Mouse (Mus musculus) embryonic facial prominence, embryonic 11.5 days (tissue): ENCODE results near the gene Wwox. TPM values are rescaled to one million over a fixed set of nuclear protein-coding genes. Genes with fewer than 3 reads are reported as not detected.

Experiments
- ATAC-seq: fragments of 200-750 bp; cut with Nextera tagmentation; replicated peaks from 2 replicates; pipeline ENCODE4 v1.8.0; 2017; ENCODE audit warnings: low read depth; ENCODE audit not compliant: insufficient number of reproducible peaks, low FRiP score, low TSS enrichment
- DNase-seq: peaks from one replicate; pipeline ENCODE4 v3.0.0-alpha.2; 2015; ENCODE audit warnings: low spot score
- H3K27ac ChIP-seq: fragments of 300-500 bp; sonication (generic); replicated peaks from 2 replicates; pipeline ENCODE4 v1.5.1; 2014; ENCODE audit warnings: mild to moderate bottlenecking, low read depth, low read length, control low read depth
- H3K27me3 ChIP-seq: fragments of 300-500 bp; sonication (generic); 2 replicates; pipeline ENCODE4 v1.6.1; 2014; ENCODE audit warnings: mild to moderate bottlenecking, low read length, moderate library complexity, mixed read lengths; ENCODE audit not compliant: control insufficient read depth, insufficient read depth
- H3K36me3 ChIP-seq: fragments of 300-500 bp; sonication (generic); replicated peaks from 2 replicates; pipeline ENCODE4 v1.6.1; 2014; ENCODE audit warnings: low read depth, mild to moderate bottlenecking, low read length, moderate library complexity, mixed read lengths; ENCODE audit not compliant: control insufficient read depth, insufficient read depth
- H3K4me1 ChIP-seq: fragments of 300-500 bp; sonication (generic); 2 replicates; pipeline ENCODE4 v1.6.1; 2014; ENCODE audit warnings: low read length, mixed read lengths; ENCODE audit not compliant: control insufficient read depth, insufficient read depth
- H3K4me2 ChIP-seq: fragments of 300-500 bp; sonication (generic); 2 replicates; pipeline ENCODE4 v1.6.1; 2014; ENCODE audit warnings: low read depth, mild to moderate bottlenecking, control low read depth, low read length, moderate library complexity
- H3K4me3 ChIP-seq: fragments of 300-500 bp; sonication (generic); 2 replicates; pipeline ENCODE4 v1.5.1; 2014; ENCODE audit warnings: low read depth, low read length, control low read depth
- H3K9ac ChIP-seq: fragments of 300-500 bp; sonication (generic); replicated peaks from 2 replicates; pipeline ENCODE4 v1.6.1; 2014; ENCODE audit warnings: mild to moderate bottlenecking, control low read depth, low read length
- H3K9me3 ChIP-seq: fragments of 300-500 bp; sonication (generic); replicated peaks from 2 replicates; pipeline ENCODE4 v1.6.1; 2016; ENCODE audit warnings: mild to moderate bottlenecking, low read length, inconsistent platforms, mixed read lengths; ENCODE audit not compliant: control insufficient read depth
- WGBS: fragments of 180-500 bp; shearing (Covaris S2); extraction: QIAGEN DNeasy Blood & Tissue Kit; methylation state at CpG from one replicate; pipeline ENCODE4 v1.1.7; 2014; 5-methylcytosine and 5-hydroxymethylcytosine counted together
- polyA plus RNA-seq: library from polyadenylated mRNA; unstranded; fragments of >200 nt; fragmentation: Nextera tagmentation; extraction: Ambion mirVana; gene quantifications from 2 replicates; pipeline ENCODE4 v1.2.1, GENCODE M21; 2014

Wwox gene
- polyA plus RNA-seq, 1 experiment from 2014 or later: 7.2 TPM

GRCm38 (mm10) chr8:115090202-115090601 is 650.7 kb downstream of the Wwox start:
- DNase-seq: no peak
- Histone ChIP-seq H3K36me3 (no peaks in the 10 kb centered on the region), H3K4me3 (no peak overlapping the region), H3K27me3 (no peaks in the 10 kb centered on the region), H3K4me2 (no peak overlapping the region), H3K27ac (no peak overlapping the region), H3K9me3 (no peaks in the 10 kb centered on the region), H3K4me1 (no peaks in the 10 kb centered on the region), H3K9ac (no peak overlapping the region)
- WGBS: 88% methylated on average over 5 of the region's 5 CpGs
- ATAC-seq: no peak

- WGBS: 80% methylated on average over 4 of the region's 4 CpGs
- DNase-seq: peak; percentile 55
Observed at GRCm38 (mm10) chr8:115095548-115095947, 656.1 kb downstream of the Wwox start.

GRCm38 (mm10) chr8:115097988-115098562 is 658.6 kb downstream of the Wwox start:
- H3K27ac ChIP-seq: no peak overlapping the region
- H3K4me2 ChIP-seq: no peak overlapping the region
- DNase-seq (no peak), ATAC-seq (no peak)
- H3K4me1 ChIP-seq: no peaks in the 10 kb centered on the region
- H3K9ac ChIP-seq: no peak overlapping the region
- H3K27me3 ChIP-seq: no peaks in the 10 kb centered on the region
- H3K36me3 ChIP-seq: no peaks in the 10 kb centered on the region
- no peak overlapping the region for H3K4me3 ChIP-seq
- no peaks in the 10 kb centered on the region for H3K9me3 ChIP-seq
- 81% methylated on average over 9 of the region's 9 CpGs for WGBS

More at GRCm38 (mm10) chr8:115095548-115095947, 656.1 kb downstream of the Wwox start:
- H3K27me3 ChIP-seq: no peaks in the 10 kb centered on the region
- no peak overlapping the region for H3K4me2 ChIP-seq
- no peaks in the 10 kb centered on the region for H3K9me3 ChIP-seq
- no peak overlapping the region for H3K4me3 ChIP-seq
- H3K4me1 ChIP-seq: no peaks in the 10 kb centered on the region
- no peak overlapping the region for H3K9ac ChIP-seq
- no peak overlapping the region for H3K27ac ChIP-seq
- ATAC-seq: no peak
- H3K36me3 ChIP-seq: no peaks in the 10 kb centered on the region

GRCm38 (mm10) chr8:115109309-115109708 is 669.9 kb downstream of the Wwox start:
- H3K4me1 ChIP-seq: no peaks in the 10 kb centered on the region
- H3K27ac ChIP-seq: no peak overlapping the region
- no peaks in the 10 kb centered on the region for H3K36me3 ChIP-seq
- no peak overlapping the region for H3K4me2 ChIP-seq
- no peaks in the 10 kb centered on the region for H3K27me3 ChIP-seq
- H3K9ac ChIP-seq: no peak overlapping the region
- DNase-seq (no peak), ATAC-seq (no peak)
- H3K9me3 ChIP-seq: no peaks in the 10 kb centered on the region
- no peak overlapping the region for H3K4me3 ChIP-seq
- 49% methylated on average over 3 of the region's 3 CpGs for WGBS

DNA sequence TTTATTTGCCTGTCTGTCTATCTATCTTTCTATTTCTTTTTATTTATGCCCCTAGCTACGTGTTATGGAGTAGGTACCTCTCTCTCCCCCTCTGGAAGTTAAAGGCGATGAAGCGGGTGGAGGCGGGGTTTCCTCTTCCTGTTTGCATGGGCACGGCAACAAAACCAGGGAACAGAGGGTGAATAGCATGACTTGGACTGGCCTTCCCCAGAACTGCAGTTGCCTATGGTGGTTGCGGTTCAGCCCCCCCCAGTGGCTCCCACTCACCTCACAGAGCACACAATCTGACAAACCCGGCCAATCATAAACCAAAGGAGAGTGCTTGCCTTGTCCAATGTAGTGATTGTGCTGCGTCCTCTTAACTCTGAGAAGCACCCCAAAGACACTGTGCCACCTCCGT is 671.0 kb downstream of the Wwox start:
- WGBS: 83% methylated on average over 9 of the region's 9 CpGs
- Histone ChIP-seq H3K27ac (no peak overlapping the region), H3K9me3 (no peaks in the 10 kb centered on the region), H3K4me3 (no peak overlapping the region), H3K27me3 (no peaks in the 10 kb centered on the region), H3K9ac (no peak overlapping the region), H3K36me3 (no peaks in the 10 kb centered on the region), H3K4me2 (no peak overlapping the region), H3K4me1 (no peaks in the 10 kb centered on the region)
- ATAC-seq (no peak), DNase-seq (no peak)

GRCm38 (mm10) chr8:115112062-115112461 is 672.6 kb downstream of the Wwox start:
- no peaks in the 10 kb centered on the region for H3K36me3 ChIP-seq
- H3K4me2 ChIP-seq: no peak overlapping the region
- no peak overlapping the region for H3K9ac ChIP-seq
- ATAC-seq: no peak
- 98% methylated on average over 2 of the region's 2 CpGs for WGBS
- no peak overlapping the region for H3K4me3 ChIP-seq
- H3K27ac ChIP-seq: no peak overlapping the region
- no peak for DNase-seq
- H3K4me1 ChIP-seq: no peaks in the 10 kb centered on the region
- H3K9me3 ChIP-seq: no peaks in the 10 kb centered on the region
- no peaks in the 10 kb centered on the region for H3K27me3 ChIP-seq

- H3K9ac ChIP-seq: no peak overlapping the region
- ATAC-seq (no peak), DNase-seq (no peak)
- no peak overlapping the region for H3K4me3 ChIP-seq
- H3K4me1 ChIP-seq: no peaks in the 10 kb centered on the region
- no peaks in the 10 kb centered on the region for H3K27me3 ChIP-seq
- no peak overlapping the region for H3K4me2 ChIP-seq
- H3K27ac ChIP-seq: no peak overlapping the region
- 45% methylated on average over 6 of the region's 6 CpGs for WGBS
- no peaks in the 10 kb centered on the region for H3K9me3 ChIP-seq
- no peaks in the 10 kb centered on the region for H3K36me3 ChIP-seq
Observed at GRCm38 (mm10) chr8:115114498-115114897, 675.0 kb downstream of the Wwox start.

DNA sequence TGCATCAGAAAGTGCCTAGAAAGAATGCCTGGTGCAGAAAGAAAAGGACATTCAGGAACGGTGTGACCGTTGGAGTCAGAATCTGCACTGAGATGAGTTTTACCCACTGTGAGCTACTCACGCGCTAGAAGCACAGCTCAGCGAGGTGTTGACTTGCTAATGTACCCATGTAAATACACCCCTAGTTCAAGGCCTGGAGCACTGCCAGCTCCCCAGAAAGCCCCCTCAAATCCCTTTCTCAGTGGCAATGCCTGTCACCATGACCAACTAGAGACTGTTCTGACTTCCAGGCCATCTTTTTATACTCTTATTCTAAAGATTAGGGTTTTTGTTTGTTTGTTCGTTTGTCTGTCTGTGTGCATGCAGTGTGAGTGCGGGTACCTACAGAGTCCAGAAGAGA is 686.6 kb downstream of the Wwox start:
- no peak overlapping the region for H3K4me2 ChIP-seq
- H3K9ac ChIP-seq: no peak overlapping the region
- no peak overlapping the region for H3K4me3 ChIP-seq
- 79% methylated on average over 7 of the region's 7 CpGs for WGBS
- H3K27me3 ChIP-seq: no peaks in the 10 kb centered on the region
- no peaks in the 10 kb centered on the region for H3K9me3 ChIP-seq
- no peak for ATAC-seq
- DNase-seq: no peak
- H3K4me1 ChIP-seq: no peaks in the 10 kb centered on the region
- no peak overlapping the region for H3K27ac ChIP-seq
- H3K36me3 ChIP-seq: no peaks in the 10 kb centered on the region
